Mouse (Mus musculus) liver, embryonic 14.5 days (tissue): ENCODE results near the gene Trio. TPM values are rescaled to one million over a fixed set of nuclear protein-coding genes. Genes with fewer than 3 reads are reported as not detected.

Experiments
- ATAC-seq: fragments of 200-750 bp; cut with Nextera tagmentation; 2 replicates; pipeline ENCODE4 v1.8.0; 2017; ENCODE audit warnings: moderate number of reproducible peaks, mild to moderate bottlenecking, moderate library complexity; ENCODE audit not compliant: insufficient read depth
- DNase-seq, 3 experiments: peaks; one replicate each; pipeline ENCODE4 v3.0.0-alpha.2; 2012 to 2013; ENCODE audit warnings: low read depth in 3 of 3, low spot score in 3 of 3
- H3K27ac ChIP-seq: fragments of 300-500 bp; sonication (generic); 2 replicates; pipeline ENCODE4 v1.5.1; 2014; ENCODE audit warnings: moderate library complexity, mild to moderate bottlenecking, control low read depth, inconsistent platforms
- H3K27me3 ChIP-seq: fragments of 300-500 bp; sonication (generic); 2 replicates; pipeline ENCODE4 v1.6.1; 2014; ENCODE audit warnings: mild to moderate bottlenecking, low read length, moderate library complexity; ENCODE audit not compliant: control insufficient read depth, insufficient read depth
- H3K36me3 ChIP-seq: fragments of 300-500 bp; sonication (generic); replicated peaks from 2 replicates; pipeline ENCODE4 v1.6.1; 2014; ENCODE audit warnings: low read depth; ENCODE audit not compliant: control insufficient read depth, insufficient read depth
- H3K4me1 ChIP-seq, 2 experiments: fragments of 200-500 bp in 1 of 2; fragments of 300-500 bp in 1 of 2; sonication (generic) in 1 of 2; replicated peaks; 2 replicates each; pipeline ENCODE4 v1.6.1; 2012 to 2014; ENCODE audit warnings: antibody characterized with exemption in 1 of 2, inconsistent platforms in 1 of 2, low read length in 1 of 2; ENCODE audit not compliant: control insufficient read depth in 2 of 2, insufficient read depth in 2 of 2
- H3K4me2 ChIP-seq: fragments of 300-500 bp; sonication (generic); 2 replicates; pipeline ENCODE4 v1.6.1; 2014; ENCODE audit warnings: low read depth, mild to moderate bottlenecking, control low read depth, moderate library complexity
- H3K4me3 ChIP-seq, 2 experiments: fragments of 200-500 bp in 1 of 2; fragments of 300-500 bp in 1 of 2; sonication (generic) in 1 of 2; 2 replicates each; pipeline ENCODE4 v1.5.1; 2012 to 2014; ENCODE audit warnings: low read depth in 2 of 2, low read length in 2 of 2, mild to moderate bottlenecking in 2 of 2, control low read depth in 1 of 2, inconsistent platforms in 1 of 2, moderate library complexity in 1 of 2; ENCODE audit not compliant: insufficient read depth in 1 of 2
- H3K9ac ChIP-seq: fragments of 300-500 bp; sonication (generic); replicated peaks from 2 replicates; pipeline ENCODE4 v1.6.1; 2014; ENCODE audit warnings: mild to moderate bottlenecking, control low read depth, moderate library complexity
- H3K9me3 ChIP-seq: fragments of 300-500 bp; sonication (generic); 2 replicates; pipeline ENCODE4 v1.6.1; 2016; ENCODE audit warnings: low read length, mixed read lengths; ENCODE audit not compliant: control insufficient read depth
- CTCF ChIP-seq: IDR thresholded peaks from 2 replicates; pipeline ENCODE4 v1.5.1; 2016; ENCODE audit warnings: antibody characterized with exemption, low read depth, control low read depth
- EP300 ChIP-seq: IDR thresholded peaks from 2 replicates; pipeline ENCODE4 v1.6.1; 2016; ENCODE audit warnings: antibody characterized with exemption, low read depth
- WGBS: fragments of 180-500 bp; shearing (Covaris S2); extraction: QIAGEN DNeasy Blood & Tissue Kit; methylation state at CpG from one replicate; pipeline ENCODE4 v1.1.7; 2014; ENCODE audit not compliant: insufficient replicate concordance; 5-methylcytosine and 5-hydroxymethylcytosine counted together
- polyA plus RNA-seq, 2 experiments: library from polyadenylated mRNA; depleted of rRNA in 1 of 2; stranded (reverse) in 1 of 2; unstranded in 1 of 2; fragments of >200 nt; fragmentation: Nextera tagmentation in 1 of 2; extraction: Ambion mirVana in 1 of 2; gene quantifications; 2 replicates each; pipeline versions ENCODE4 v1.2.1 to v1.2.3; 2012 to 2014

The Trio gene
- polyA plus RNA-seq, 2 experiments = 2.6 to 6.0 TPM

- Histone ChIP-seq H3K4me1 (peaks cover 0 to 19% of the 10 kb centered on the region in 2 experiments; a peak in 2 of 4 replicates), H3K4me2 (no peak overlapping the region), H3K27ac (no peak overlapping the region), H3K9me3 (no peaks in the 10 kb centered on the region), H3K36me3 (no peaks in the 10 kb centered on the region), H3K27me3 (no peaks in the 10 kb centered on the region), H3K4me3 (no peak overlapping the region), H3K9ac (no peak overlapping the region)
- ATAC-seq (no peak), DNase-seq (no peak)
- 69% methylated on average over 13 of the region's 13 CpGs for WGBS
- TF ChIP-seq EP300 (no peak), CTCF (no peak)
These were observed 45.2 kb downstream of the Trio start for GRCm38 (mm10) chr15:27980436-27980835.

DNA sequence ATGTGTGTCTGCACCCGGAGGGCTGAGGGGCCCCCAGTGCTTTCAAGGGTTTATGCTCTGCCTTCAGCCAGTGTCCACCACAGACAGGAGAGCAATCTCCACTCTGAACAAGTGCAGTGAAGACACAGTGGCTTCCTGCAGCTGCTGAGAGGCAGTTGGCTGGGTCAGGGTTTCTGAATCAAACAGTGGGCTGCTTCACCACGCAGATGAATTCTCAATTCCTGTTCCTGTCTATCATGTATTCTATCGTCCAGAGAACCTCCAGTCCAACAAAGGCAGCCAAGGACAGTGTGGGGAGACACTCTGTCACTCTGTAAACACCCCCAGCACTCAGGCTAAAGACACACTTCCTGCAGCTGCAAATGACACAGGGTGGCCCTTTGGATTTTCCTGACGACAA lies 48.7 kb downstream of the Trio start:
- H3K27me3 ChIP-seq = no peaks in the 10 kb centered on the region
- ATAC-seq = no peak
- no peak overlapping the region for H3K27ac ChIP-seq
- no peaks in the 10 kb centered on the region for H3K36me3 ChIP-seq
- H3K4me2 ChIP-seq = no peak overlapping the region
- H3K4me3 ChIP-seq = no peak overlapping the region
- no peak for TF ChIP-seq CTCF
- no peak for TF ChIP-seq EP300
- WGBS = 18% methylated on average over 4 of the region's 4 CpGs
- DNase-seq = no peak
- H3K9me3 ChIP-seq = no peaks in the 10 kb centered on the region
- H3K9ac ChIP-seq = no peak overlapping the region
- H3K4me1 ChIP-seq = peaks cover 0 to 12% of the 10 kb centered on the region in 2 experiments; a peak in 2 of 4 replicates

GRCm38 (mm10) chr15:27976366-27976765 lies 49.3 kb downstream of the Trio start:
- no peak overlapping the region for H3K4me3 ChIP-seq
- H3K27me3 ChIP-seq = no peaks in the 10 kb centered on the region
- H3K9me3 ChIP-seq = no peaks in the 10 kb centered on the region
- H3K36me3 ChIP-seq = no peaks in the 10 kb centered on the region
- H3K27ac ChIP-seq = no peak overlapping the region
- H3K4me2 ChIP-seq = no peak overlapping the region
- ATAC-seq (no peak), DNase-seq (no peak)
- H3K9ac ChIP-seq = no peak overlapping the region
- H3K4me1 ChIP-seq = peaks cover 0 to 11% of the 10 kb centered on the region in 2 experiments; a peak in 2 of 4 replicates
- TF ChIP-seq CTCF = no peak
- no peak for TF ChIP-seq EP300

GRCm38 (mm10) chr15:27974637-27975036 lies 51.0 kb downstream of the Trio start:
- Histone ChIP-seq H3K4me1 (peaks cover 0 to 7% of the 10 kb centered on the region in 2 experiments; a peak in 2 of 4 replicates), H3K36me3 (no peaks in the 10 kb centered on the region), H3K9ac (no peak overlapping the region), H3K4me2 (no peak overlapping the region), H3K27me3 (no peaks in the 10 kb centered on the region), H3K9me3 (no peaks in the 10 kb centered on the region), H3K27ac (no peak overlapping the region), H3K4me3 (no peak overlapping the region)
- WGBS = 68% methylated on average over 8 of the region's 8 CpGs
- ATAC-seq (no peak), DNase-seq (no peak)
- TF ChIP-seq EP300 (no peak), CTCF (no peak)

DNA sequence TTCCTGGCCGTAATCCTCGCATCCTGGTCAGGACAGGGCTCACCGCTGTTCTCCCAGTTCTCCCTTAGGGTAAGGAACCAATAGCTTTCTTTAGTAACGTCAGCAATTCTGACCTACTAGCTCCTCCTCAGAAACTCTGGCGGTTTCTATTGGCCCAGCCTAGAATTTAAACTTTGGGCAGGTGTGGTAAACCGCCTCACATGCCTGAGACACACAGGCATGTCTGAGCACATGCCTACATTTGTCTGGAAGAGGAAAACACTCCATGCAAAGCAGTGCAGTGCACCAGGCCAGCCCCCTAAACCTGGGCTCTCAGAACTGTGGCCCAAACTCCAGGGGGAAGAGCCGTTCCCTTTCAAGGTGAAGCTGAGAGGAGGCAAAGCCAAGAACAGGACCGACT lies 57.5 kb downstream of the Trio start:
- H3K4me1 ChIP-seq = peaks cover 0 to 2% of the 10 kb centered on the region in 2 experiments; a peak in 1 of 4 replicates
- no peak for ATAC-seq
- no peak overlapping the region for H3K9ac ChIP-seq
- H3K9me3 ChIP-seq = no peaks in the 10 kb centered on the region
- 63% methylated on average over 8 of the region's 8 CpGs for WGBS
- no peaks in the 10 kb centered on the region for H3K27me3 ChIP-seq
- H3K27ac ChIP-seq = no peak overlapping the region
- no peaks in the 10 kb centered on the region for H3K36me3 ChIP-seq
- H3K4me3 ChIP-seq = no peak overlapping the region
- TF ChIP-seq EP300 = no peak
- no peak for TF ChIP-seq CTCF
- no peak for DNase-seq
- H3K4me2 ChIP-seq = no peak overlapping the region
